Mouse (Mus musculus): ENCODE data around the gene Tlr8. TPM values are rescaled to one million over a fixed set of nuclear protein-coding genes. Genes with fewer than 3 reads are reported as not detected.

Tlr8 gene
- polyA plus RNA-seq, 1 experiment from 2014 or later, result not detected

DNA sequence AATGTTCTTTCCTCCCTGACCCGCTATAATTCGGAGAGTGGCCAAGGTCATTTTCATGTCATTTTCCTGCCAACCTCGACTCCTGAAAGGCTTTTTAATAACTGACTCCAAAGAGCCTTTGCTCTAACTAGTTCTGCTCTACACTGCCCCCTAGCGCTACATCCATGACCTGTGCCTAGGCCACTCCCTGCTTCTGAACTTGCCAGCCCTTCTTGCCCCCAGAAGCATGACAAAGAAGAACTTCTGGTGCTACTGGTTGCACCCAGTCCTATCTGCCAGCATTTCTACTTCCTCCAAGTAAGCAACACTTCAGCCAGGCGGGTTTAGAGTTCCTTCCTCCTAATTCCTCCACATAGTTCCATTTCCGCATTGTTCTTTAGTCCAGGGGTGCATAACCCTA lies 34.9 kb downstream of the Tlr8 start:
- peak; percentile 53 for TF ChIP-seq CTCF (IDR thresholded peaks at IDR 0.05)
- CTCF ChIA-PET, result interaction anchor here (0.9 to 1.0 kb wide), 2 partner anchors 568 to 877 kb away, joined by 3 to 5 read pairs; no protein-coding TSS in a partner anchor
- in situ Hi-C loops (cut with MboI; ENCODE audit: low pct_unique_long_range_greater_than_20kb), result no loop called here
- POLR2A ChIA-PET, result no interaction called here
- ATAC-seq (no peak), DNase-seq (ENCODE audit: low read depth, low spot score) (no peak)
- H3K27me3 ChIP-seq, result no peaks in the 10 kb centered on the region

DNA sequence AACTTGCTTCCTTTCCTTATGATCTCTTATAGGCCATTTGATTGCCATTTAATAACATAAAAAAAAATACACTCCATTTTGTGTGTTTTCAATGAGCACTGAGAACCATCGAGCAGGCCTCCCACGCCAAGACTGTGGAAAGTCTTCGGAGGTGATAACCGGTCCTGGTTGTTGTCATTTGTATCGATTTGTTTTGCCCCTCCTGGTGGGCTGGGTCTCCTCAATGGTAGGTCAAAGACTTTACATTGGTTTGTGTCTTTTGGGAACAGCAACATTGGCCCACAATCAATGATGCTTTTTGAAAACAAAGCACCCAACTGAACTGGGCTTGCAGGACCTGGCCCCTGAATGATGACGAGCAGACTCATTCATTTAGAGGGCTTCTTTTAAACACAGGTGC lies 36.4 kb downstream of the Tlr8 start:
- in situ Hi-C loops (cut with MboI; ENCODE audit: low pct_unique_long_range_greater_than_20kb), result no loop called here
- no peaks in the 10 kb centered on the region for H3K27me3 ChIP-seq
- ATAC-seq (no peak), DNase-seq (ENCODE audit: low read depth, low spot score) (no peak)
- CTCF ChIA-PET, result no interaction called here
- TF ChIP-seq CTCF (IDR thresholded peaks at IDR 0.05), result no peak
- POLR2A ChIA-PET, result no interaction called here

DNA sequence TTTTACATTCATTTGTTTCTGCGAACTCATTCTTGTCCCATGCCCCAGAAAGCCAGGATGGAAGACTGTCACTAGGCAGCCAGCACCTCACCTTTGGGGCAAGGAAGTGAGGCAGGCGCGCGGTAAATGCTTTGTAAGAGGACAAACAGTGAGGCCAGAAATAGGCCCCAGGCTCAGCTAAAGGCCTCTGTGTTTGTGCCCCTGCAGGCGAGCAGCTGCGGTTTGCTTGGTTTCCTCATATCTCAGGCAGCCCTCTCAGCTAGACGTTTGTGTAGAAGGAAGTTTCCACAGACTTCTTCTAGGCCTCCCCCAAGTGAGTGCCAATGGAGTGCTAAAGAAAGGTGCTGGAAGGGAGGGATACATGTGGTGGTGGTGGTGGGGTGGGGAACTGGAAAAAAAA lies 37.0 kb downstream of the Tlr8 start:
- DNase-seq (ENCODE audit: low read depth, low spot score) (no peak), ATAC-seq (no peak)
- in situ Hi-C loops (cut with MboI; ENCODE audit: low pct_unique_long_range_greater_than_20kb), result no loop called here
- CTCF ChIA-PET, result no interaction called here
- POLR2A ChIA-PET, result no interaction called here
- no peaks in the 10 kb centered on the region for H3K27me3 ChIP-seq
- no peak for TF ChIP-seq CTCF (IDR thresholded peaks at IDR 0.05)

DNA sequence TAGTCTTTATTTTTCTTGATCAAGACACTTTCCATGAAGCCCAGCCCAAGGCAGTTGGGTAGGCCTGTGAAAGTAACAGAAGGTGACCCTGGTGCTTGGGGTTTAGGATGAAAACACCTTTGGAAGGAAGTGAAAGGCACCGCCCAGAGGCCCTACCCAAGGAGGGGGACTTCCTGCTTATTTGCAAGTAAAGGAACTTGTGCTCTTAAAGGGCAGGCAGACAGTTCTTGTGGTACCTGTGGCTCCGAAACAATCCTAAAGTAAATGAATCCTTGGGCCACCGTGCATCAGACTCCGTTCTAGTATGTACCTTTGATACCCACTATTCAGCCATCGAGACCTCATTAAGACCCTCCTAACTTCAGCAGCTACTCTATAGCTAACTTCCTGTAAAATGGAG lies 37.6 kb downstream of the Tlr8 start:
- POLR2A ChIA-PET, result no interaction called here
- H3K27me3 ChIP-seq, result no peaks in the 10 kb centered on the region
- ATAC-seq (no peak), DNase-seq (ENCODE audit: low read depth, low spot score) (no peak)
- CTCF ChIA-PET, result no interaction called here
- in situ Hi-C loops (cut with MboI; ENCODE audit: low pct_unique_long_range_greater_than_20kb), result no loop called here
- no peak for TF ChIP-seq CTCF (IDR thresholded peaks at IDR 0.05)

DNA sequence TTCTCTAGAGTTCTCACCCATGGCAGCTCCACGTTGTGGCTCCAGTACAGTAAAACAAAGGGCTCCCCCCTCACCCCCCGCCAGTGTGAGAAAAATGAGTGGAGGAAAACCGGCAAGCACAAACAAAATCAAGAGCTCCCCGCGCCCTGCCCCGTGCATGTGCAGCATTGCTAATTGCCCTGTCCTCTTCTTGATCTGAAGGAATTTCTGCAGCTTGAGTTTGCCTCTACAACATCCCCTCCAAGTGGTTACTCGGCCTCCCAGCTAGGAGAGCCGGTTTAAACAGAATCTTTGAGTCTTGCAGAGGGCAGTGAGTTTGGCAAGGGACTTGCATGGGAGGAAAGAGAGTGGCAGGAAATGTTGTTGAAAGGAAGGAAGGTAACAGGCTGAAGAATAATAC lies 51.4 kb downstream of the Tlr8 start:
- no peak for DNase-seq (ENCODE audit: low read depth, low spot score)
- ATAC-seq, result no peak
- ChIA-PET CTCF (interaction anchor here (0.9 to 2.1 kb wide), 7 partner anchors 9 to 1042 kb away, joined by 3 to 16 read pairs (median 5); partner anchors contain the start of gene Gemin8), POLR2A (no interaction called here)
- H3K27me3 ChIP-seq, result no peaks in the 10 kb centered on the region
- no peak for TF ChIP-seq CTCF (IDR thresholded peaks at IDR 0.05)
- in situ Hi-C loops (cut with MboI; ENCODE audit: low pct_unique_long_range_greater_than_20kb), result no loop called here

DNA sequence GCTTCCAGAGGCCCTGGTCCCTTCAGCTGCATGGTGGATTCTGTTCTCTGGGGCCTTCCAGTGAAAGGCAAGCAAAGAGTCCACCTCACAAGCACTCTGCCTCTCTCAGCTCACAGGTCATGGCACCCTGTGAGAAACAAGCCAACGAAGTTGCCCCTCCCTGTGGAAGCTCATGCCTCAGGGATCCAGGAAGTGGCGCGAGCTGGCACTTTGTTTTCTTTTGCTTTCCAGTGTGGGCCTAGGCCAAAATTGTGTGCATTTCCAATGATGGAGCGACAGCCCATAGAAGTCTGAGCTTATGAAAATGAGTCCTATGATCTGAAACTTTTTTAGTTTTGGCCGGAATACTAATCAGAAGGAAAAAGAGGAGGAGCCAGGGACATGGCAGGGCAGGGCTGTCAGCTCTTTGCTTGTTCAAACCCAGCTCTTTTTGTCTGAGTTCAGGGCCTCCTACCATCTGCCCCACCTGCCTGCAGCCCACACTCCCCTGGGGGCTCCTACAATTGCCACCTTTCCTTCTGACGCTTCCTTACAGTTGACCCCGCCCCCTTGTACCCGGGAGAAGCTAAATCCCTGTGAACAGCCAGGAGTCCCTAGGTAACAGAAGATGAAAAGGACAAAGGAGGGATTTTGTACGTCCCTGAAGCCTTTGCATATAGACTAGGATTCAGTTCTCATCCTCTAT lies 52.1 kb downstream of the Tlr8 start:
- ChIA-PET CTCF (interaction anchor here (1.1 to 2.1 kb wide), 6 partner anchors 9 to 1042 kb away, joined by 3 to 16 read pairs (median 6); partner anchors contain the start of gene Gemin8), POLR2A (no interaction called here)
- DNase-seq (ENCODE audit: low read depth, low spot score), result no peak
- ATAC-seq, result no peak
- no peak for TF ChIP-seq CTCF (IDR thresholded peaks at IDR 0.05)
- H3K27me3 ChIP-seq, result no peaks in the 10 kb centered on the region
- in situ Hi-C loops (cut with MboI; ENCODE audit: low pct_unique_long_range_greater_than_20kb), result no loop called here

DNA sequence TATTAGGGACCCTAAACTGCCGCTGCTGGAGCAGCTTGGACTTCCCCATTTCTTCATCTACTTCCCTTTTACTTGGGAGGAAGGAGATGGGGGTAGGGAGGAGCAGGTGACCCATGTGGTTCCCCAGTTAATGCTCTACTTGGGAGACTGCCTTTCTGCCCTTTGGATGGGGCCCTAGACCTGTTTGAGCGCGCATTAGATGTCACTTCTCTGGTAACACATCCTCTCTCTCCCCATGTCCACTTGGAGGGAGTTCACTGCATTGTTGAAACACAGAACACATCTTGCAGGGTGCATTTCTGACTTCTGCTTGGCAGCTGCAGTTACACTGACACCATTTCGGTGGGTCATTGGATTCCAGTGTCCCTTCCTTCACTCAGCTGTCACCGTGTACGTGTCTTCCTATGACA lies 53.8 kb downstream of the Tlr8 start:
- TF ChIP-seq CTCF (IDR thresholded peaks at IDR 0.05), result no peak
- ChIA-PET CTCF (no interaction called here), POLR2A (no interaction called here)
- no peaks in the 10 kb centered on the region for H3K27me3 ChIP-seq
- in situ Hi-C loops (cut with MboI; ENCODE audit: low pct_unique_long_range_greater_than_20kb), result no loop called here
- ATAC-seq, result no peak
- DNase-seq (ENCODE audit: low read depth, low spot score), result no peak

DNA sequence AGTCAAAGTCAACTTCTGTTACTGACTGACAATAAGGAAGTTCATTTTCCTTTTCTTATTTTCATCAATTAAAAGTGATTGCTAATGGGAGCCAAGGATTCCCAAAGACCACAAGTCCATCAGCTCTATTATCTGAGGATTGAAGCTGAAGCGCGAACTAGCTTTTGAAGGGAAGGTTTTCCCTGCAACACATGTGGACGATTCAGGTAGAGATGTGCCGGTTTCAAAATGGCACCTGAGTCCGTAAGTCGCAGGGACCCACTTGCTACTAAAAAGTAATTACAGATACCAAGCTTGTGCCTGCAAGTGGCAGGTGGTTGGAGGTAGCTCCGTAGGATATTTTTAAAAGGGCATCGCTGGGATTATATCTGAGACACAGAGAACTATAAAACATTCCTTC lies 54.3 kb downstream of the Tlr8 start:
- ATAC-seq, result no peak
- ChIA-PET CTCF (no interaction called here), POLR2A (no interaction called here)
- TF ChIP-seq CTCF (IDR thresholded peaks at IDR 0.05), result no peak
- H3K27me3 ChIP-seq, result no peaks in the 10 kb centered on the region
- no peak for DNase-seq (ENCODE audit: low read depth, low spot score)
- in situ Hi-C loops (cut with MboI; ENCODE audit: low pct_unique_long_range_greater_than_20kb), result no loop called here

DNA sequence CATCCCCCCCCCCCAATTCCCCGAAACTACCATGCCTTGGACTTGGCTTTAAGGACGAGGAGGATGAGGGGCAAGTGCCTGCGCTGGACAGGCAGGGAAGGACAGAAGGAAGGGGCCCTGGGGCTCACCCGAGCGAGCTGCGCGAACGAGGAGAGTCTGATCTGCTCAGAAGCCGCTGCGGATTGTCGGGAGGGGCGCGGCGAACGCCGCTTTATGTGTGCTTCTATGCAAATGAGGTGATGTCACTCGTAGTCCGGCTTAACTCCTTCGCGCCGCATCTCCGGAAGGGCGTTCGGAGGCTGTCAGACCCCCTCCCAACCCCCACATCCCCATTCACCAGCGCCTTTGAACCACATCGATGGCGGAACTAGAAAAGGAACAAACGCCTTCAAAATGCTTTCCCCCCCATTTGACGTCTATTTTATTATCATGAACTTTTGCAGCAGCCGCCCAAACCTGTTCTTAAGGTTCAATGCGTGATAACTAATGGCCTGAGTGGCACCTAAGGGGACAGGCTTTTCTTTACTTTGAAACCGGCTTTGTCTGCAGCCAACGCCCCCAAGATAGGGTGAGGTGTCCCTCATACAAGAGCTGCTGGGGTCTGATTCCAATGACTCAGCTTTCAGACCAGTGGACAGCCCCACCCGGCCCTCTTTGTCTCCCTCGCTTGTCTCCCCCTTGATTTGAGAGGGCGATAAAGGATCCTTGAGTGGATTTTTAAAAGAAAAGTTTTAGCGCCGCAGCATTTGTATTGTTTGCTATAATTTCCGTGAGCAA lies 55.0 kb downstream of the Tlr8 start, which contains the start of gene Tmsb4x:
Tmsb4x (minus strand) TSS at position 338 of the 777 bp plus-strand sequence.
- peak; percentile 76 for ATAC-seq
- TF ChIP-seq CTCF (IDR thresholded peaks at IDR 0.05), result no peak
- no peak for DNase-seq (ENCODE audit: low read depth, low spot score)
- H3K27me3 ChIP-seq, result peaks cover 7% of the 10 kb centered on the region
- ChIA-PET POLR2A (interaction anchor here (0.6 to 1.0 kb wide), 4 partner anchors 14 to 938 kb away, joined by 3 to 6 read pairs (median 4); no protein-coding TSS in a partner anchor), CTCF (no interaction called here)
- in situ Hi-C loops (cut with MboI; ENCODE audit: low pct_unique_long_range_greater_than_20kb), result no loop called here

DNA sequence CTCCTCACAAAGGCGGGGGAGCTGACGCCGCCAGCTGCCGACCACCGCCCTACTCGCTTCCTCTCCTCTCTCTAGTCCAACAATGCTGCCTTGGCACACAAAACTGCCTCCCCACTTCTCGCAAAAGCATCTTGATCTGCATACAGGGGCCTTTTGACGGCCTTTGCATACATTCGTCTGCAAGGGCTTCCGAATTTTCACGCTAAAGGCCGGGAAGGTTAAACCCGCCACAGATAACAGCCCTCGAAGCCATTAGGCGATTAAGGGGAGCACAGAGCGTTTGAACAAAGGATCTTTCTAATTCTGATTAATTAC lies 55.7 kb downstream of the Tlr8 start:
- ChIA-PET POLR2A (interaction anchor here (0.6 to 1.7 kb wide), 5 partner anchors 13 to 938 kb away, joined by 3 to 5 read pairs (median 4); no protein-coding TSS in a partner anchor), CTCF (no interaction called here)
- no peak for ATAC-seq
- TF ChIP-seq CTCF (IDR thresholded peaks at IDR 0.05), result no peak
- in situ Hi-C loops (cut with MboI; ENCODE audit: low pct_unique_long_range_greater_than_20kb), result no loop called here
- peaks cover 8% of the 10 kb centered on the region for H3K27me3 ChIP-seq
- no peak for DNase-seq (ENCODE audit: low read depth, low spot score)
